Mouse (Mus musculus): Measurements from ENCODE around the gene Setd1b.

DNA sequence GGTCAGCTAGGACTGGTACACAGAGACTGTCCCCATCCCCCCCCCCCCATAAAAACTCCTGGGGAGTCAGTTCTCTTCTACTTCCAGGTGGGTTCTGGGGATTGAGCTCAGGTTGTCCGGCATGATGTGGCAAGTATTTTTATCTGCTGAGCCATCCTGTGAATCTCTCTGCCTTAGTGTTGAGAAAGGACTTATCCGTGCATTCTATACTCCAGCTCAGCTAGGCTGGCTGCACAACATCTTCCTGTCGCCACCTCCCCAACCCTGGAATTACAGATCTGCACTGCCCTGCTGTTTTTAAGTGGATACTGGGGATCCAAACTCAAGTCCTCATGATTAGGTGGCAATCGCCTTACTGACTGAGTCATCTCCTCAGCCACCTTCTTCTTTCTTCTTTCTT lies 56.5 kb downstream of the Setd1b start:
- TF ChIP-seq CTCF (IDR thresholded peaks at IDR 0.05; ENCODE audit: borderline replicate concordance, insufficient read depth, low read depth, low read length), result no peak
- no peak for TF ChIP-seq POLR2A (IDR thresholded peaks at IDR 0.05; ENCODE audit: borderline replicate concordance, insufficient read depth, low read length)

All from cerebellum, adult 2 months (tissue).